Mouse (Mus musculus): ENCODE measurements around the gene Skap1. TPM values are rescaled to one million over a fixed set of nuclear protein-coding genes. Genes with fewer than 3 reads are reported as not detected.

Gene Skap1
- total RNA-seq, 2 experiments from 2014 or later: 0.47 to 0.91 TPM

DNA sequence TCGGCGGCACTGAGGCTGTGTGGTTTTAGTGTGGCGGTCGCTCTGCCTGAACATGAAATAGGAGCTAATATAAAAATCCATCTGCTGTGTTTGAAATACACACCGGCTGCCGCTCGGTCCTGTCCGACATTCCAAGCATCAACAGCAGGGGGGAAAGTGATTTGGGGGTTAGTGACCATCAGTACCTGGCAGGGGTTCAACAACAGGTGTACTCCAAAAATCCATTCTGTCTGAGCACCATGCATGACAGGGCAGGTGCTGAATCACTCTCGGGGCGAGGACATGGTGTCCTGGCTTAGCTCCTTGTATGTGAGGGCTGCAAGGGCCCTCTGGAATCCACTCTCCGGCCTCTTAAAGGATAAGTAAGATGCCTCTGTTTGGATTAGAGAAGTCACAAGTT is 272.0 kb downstream of the Skap1 start:
- DNase-seq: no peak
- intact Hi-C loops (cut with DNase I): no loop called here

GRCm38 (mm10) chr11:96737673-96738471 is 273.5 kb downstream of the Skap1 start:
- no peak for DNase-seq
- intact Hi-C loops (cut with DNase I): no loop called here

DNA sequence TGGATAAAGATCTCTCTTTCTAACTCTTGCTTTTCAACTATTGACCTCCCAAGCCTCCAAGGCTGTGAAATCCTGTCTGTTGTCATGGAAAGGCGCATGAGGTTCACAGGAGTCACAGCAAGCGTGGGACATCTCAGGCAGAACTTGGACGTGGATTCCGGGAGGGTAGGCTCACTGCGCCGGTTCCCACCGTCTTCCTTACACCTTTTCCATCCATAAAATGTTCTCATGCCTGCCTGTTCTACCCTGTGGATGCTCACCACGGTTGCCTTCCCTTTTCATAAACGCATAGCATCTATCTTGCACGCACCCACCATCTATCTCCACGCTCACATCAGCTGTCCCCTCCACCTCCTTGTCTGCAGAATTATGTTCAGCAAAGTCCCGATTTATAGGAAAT is 276.4 kb downstream of the Skap1 start:
- intact Hi-C loops (cut with DNase I): no loop called here

GRCm38 (mm10) chr11:96741995-96742394 is 277.6 kb downstream of the Skap1 start:
- intact Hi-C loops (cut with DNase I): no loop called here
- no peak for DNase-seq

More for the DNA sequence above, 276.4 kb downstream of the Skap1 start:
- no peak for DNase-seq

GRCm38 (mm10) chr11:96743000-96743399 is 278.6 kb downstream of the Skap1 start:
- intact Hi-C loops (cut with DNase I): no loop called here
- no peak for DNase-seq

DNA sequence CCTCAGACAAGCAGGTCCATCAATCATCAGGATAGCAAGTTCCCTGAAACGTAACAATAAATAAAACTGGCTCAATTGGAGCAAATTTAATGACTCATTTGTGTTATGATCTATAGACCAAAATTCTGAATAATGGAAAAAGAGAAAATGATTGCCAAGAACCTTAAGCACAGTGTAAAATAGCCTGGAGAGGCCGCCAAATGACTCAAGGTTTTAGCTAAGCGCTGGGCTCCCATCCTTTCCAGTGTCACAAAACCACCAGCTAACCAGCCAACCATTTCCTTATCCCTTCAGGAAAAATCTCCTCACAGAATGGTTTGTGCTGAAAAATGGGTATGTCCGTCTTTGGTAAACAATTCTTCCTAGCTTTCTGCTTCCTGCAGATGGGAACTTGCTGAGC is 279.5 kb downstream of the Skap1 start:
- intact Hi-C loops (cut with DNase I): no loop called here
- DNase-seq: no peak

GRCm38 (mm10) chr11:96746648-96747047 is 282.3 kb downstream of the Skap1 start:
- intact Hi-C loops (cut with DNase I): no loop called here
- DNase-seq: no peak

DNA sequence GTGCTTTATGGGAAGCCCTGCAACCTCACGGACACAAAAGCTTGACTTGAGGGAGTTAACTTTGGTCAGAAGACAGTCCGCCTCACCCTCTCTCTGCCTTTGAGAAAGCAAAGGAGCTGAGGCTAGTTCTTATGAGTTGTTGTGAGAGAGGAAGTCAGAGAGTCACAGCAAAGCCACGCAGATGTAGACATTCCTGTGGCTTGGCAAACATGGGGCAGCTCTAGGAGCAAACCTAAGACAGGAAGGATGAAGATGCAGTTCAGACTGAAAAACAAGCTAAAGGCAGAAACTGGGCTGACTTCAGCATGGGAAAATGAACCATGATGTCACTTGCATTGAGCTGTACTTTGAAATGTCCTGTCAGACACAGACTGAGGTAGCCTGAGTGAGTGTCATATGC is 283.2 kb downstream of the Skap1 start:
- DNase-seq: no peak
- intact Hi-C loops (cut with DNase I): no loop called here

DNA sequence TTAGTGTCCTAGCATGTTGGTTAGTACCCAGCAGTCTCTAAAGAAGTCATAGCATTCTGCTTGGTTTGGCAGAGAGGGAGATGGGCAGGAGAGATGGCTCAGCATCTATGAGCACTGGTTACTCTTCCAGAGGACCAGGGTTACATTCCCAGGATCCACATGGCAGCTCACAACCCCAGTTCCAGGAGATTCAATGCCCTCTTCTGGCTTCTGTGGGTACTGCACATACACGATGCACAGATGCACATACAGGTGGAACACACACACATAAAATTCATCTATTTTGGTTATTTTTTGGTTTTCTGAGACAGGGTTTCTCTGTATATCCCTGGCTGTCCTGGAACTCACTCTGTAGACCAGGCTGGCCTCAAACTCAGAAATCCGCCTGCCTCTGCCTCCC is 290.9 kb downstream of the Skap1 start:
- no peak for DNase-seq
- intact Hi-C loops (cut with DNase I): no loop called here

- intact Hi-C loops (cut with DNase I): no loop called here
- DNase-seq: no peak
These were observed 293.0 kb downstream of the Skap1 start for GRCm38 (mm10) chr11:96757421-96757820.

- intact Hi-C loops (cut with DNase I): no loop called here
- DNase-seq: no peak
These were observed 294.0 kb downstream of the Skap1 start for GRCm38 (mm10) chr11:96758402-96758801.

GRCm38 (mm10) chr11:96760042-96760441 is 295.6 kb downstream of the Skap1 start:
- peak; percentile 66 to 80 for DNase-seq
- intact Hi-C loops (cut with DNase I): loop anchor here (5.0 kb wide), 1 partner anchor 152 kb away; no protein-coding TSS in a partner anchor

DNA sequence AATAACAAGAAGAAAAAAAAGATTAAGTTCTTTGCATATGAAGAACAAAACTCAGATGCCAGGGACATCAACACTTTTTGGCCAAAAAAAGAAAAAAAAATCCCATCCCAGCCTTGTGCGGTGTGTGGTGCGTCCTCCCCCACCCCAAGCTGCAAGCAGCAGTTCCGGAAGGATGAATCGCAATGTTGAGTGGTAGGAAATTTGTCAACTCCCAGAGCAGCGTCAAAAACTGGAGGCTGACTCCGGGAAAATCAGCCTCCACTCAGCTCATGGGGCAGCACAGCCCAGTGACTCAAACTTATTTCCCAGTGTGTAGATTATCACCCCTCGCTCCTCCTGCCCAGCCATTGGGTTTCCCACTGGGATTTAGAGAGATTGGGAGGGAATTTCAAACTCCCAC is 297.6 kb downstream of the Skap1 start:
- DNase-seq: no peak
- intact Hi-C loops (cut with DNase I): loop anchor here (5.0 kb wide), 1 partner anchor 150 kb away; no protein-coding TSS in a partner anchor

GRCm38 (mm10) chr11:96762742-96763470 is 298.5 kb downstream of the Skap1 start:
- intact Hi-C loops (cut with DNase I): loop anchor here (5.0 kb wide), 1 partner anchor 149 kb away; no protein-coding TSS in a partner anchor
- DNase-seq: no peak

DNA sequence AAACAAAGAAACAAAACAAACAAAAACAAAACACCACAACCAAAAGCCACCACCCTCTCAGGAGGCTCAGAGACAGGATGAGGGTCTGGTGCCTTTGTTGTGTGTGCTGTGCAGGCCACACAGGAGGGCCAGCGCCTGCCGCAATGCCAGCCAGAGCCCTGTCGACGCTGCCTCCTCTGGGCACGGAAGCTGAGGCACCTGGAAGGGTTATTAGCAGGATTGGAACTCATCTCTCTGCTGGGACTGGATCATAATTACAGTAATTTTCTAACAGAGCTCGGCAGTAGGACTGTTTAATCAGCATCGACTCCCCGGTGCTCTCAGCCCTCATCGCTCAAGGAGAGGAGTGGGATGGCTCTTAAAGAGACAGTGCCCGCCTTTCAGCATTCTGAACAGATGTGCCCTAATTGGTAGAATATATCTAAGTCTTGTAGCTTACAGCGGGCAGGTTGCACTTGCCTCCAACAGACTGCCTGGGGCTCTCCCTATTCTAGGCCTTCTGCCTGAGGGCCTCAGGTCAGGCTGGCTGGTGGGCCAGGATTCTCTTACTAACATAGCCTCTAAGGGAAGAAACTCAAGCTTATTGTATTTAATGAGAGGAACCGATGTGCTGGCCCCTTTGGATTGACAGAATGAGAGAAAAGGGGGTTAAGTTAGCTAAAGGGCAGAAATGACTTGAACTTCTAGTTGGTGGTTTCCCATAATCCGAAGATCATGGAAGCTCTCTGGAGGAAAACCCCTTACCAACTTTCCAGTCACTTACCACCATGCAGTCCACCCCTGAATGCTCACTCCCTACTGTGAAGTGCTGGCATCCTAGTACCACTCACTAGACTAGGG is 300.3 kb downstream of the Skap1 start:
- intact Hi-C loops (cut with DNase I): loop anchor here (5.0 kb wide), 1 partner anchor 148 kb away; no protein-coding TSS in a partner anchor

DNA sequence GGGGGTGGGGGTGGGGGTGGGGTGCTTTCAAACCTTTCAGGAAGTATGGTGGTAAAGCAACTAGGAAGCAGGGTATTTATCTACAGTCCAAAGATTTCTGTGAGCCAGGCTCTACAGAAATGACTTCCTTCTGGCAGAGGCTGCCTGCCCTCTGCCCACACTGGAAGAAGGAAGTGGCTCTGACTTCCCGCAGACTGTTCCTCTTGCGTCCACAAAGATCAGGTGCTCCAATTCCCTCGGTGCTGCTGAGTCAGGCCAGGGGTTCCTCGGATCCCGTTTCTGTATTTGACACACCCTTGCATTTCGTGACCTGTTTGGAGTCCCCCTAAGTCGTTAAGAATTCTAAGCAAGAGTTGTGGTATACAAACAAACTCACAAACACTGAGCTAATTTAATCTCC is 301.3 kb downstream of the Skap1 start:
- intact Hi-C loops (cut with DNase I): no loop called here
- peak in 1 of 2 experiments; percentile 30 for DNase-seq

More for the DNA sequence above, 300.3 kb downstream of the Skap1 start:
- DNase-seq: no peak

DNA sequence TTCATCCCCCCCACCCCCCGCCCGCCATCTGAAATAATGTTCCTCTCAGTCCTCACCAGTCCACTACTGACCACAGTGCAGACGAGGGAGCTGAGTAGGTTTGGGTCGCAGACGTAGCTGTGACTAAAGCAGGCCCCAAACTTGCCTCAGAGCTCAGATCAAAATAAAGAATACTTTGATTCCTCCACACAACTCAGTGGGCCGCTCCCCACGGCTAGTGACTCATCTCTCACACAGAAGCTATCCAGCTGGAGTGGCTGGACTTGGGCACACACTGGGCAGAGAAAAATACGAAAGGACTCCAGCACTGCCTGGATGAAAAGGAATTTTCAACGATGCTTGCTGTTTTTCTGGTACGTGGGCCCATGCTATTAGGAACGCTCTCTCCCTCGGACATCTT is 302.2 kb downstream of the Skap1 start:
- no peak for DNase-seq
- intact Hi-C loops (cut with DNase I): no loop called here

GRCm38 (mm10) chr11:96767096-96767495 is 302.7 kb downstream of the Skap1 start:
- intact Hi-C loops (cut with DNase I): no loop called here
- no peak for DNase-seq

GRCm38 (mm10) chr11:96768240-96768639 is 303.8 kb downstream of the Skap1 start:
- intact Hi-C loops (cut with DNase I): no loop called here
- DNase-seq: no peak

DNA sequence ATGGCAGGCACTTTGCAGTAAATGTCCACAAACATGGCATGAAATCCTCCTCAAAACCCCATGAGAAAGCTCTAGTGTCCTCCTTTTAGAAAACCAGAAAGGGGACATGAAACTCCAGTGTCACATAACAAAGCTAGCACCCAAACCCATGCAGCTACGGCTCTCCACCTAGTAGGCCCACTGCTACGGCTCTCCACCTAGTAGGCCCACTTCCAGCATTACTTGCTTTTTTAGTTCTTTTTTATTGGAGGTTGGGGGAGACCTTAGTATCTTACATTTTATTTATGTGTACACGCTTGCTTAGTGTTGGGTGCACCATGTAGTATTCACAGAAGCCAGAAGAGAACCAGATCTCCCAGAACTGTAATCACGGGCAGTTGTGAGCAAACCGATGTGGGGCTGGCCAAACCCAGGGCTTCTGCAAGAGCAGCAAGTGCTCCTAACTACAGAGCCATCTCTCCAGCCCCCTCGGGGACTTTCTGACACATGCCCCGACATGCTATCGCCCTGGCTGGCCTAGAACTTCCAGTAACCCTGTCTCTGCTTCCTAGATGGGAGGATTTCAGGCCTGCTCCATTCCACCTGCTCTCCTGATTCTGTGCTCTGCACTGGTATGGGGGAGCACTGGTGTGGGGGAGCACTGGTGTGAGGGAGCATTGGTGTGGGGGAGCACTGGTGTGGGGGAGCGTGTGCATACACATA is 307.0 kb downstream of the Skap1 start:
- DNase-seq: no peak
- intact Hi-C loops (cut with DNase I): no loop called here
